Mouse (Mus musculus) limb, embryonic 14.5 days (tissue): ENCODE data around the gene Sfpq. TPM values are rescaled to one million over a fixed set of nuclear protein-coding genes. Genes with fewer than 3 reads are reported as not detected.
"Not testable (repeated sequence)": the region's sequence is repeated elsewhere in the genome, so short reads cannot be mapped to it uniquely, and the experiment has no call there.

Source experiments
- ATAC-seq: fragments of 200-750 bp; cut with Nextera tagmentation; 2 replicates; pipeline ENCODE4 v1.8.0; 2017; ENCODE audit warnings: low read depth, moderate number of reproducible peaks, moderate TSS enrichment; ENCODE audit not compliant: low FRiP score
- DNase-seq: peaks from one replicate; pipeline ENCODE4 v3.0.0-alpha.2; 2015; ENCODE audit warnings: low spot score
- H3K27ac ChIP-seq: fragments of 300-500 bp; sonication (generic); replicated peaks from 2 replicates; pipeline ENCODE4 v1.5.1; 2014; ENCODE audit warnings: low read depth, mild to moderate bottlenecking, low read length, moderate library complexity, mixed read lengths
- H3K27me3 ChIP-seq: fragments of 300-500 bp; sonication (generic); 2 replicates; pipeline ENCODE4 v1.6.1; 2014; ENCODE audit warnings: low read length, mixed read lengths; ENCODE audit not compliant: control insufficient read depth, insufficient read depth
- H3K36me3 ChIP-seq: fragments of 300-500 bp; sonication (generic); 2 replicates; pipeline ENCODE4 v1.6.1; 2014; ENCODE audit warnings: mild to moderate bottlenecking, low read length, moderate library complexity, mixed read lengths; ENCODE audit not compliant: control insufficient read depth, insufficient read depth
- H3K4me1 ChIP-seq: fragments of 300-500 bp; sonication (generic); 2 replicates; pipeline ENCODE4 v1.6.1; 2014; ENCODE audit warnings: antibody characterized with exemption, low read length, mixed read lengths; ENCODE audit not compliant: control insufficient read depth, insufficient read depth
- H3K4me2 ChIP-seq: fragments of 300-500 bp; sonication (generic); replicated peaks from 2 replicates; pipeline ENCODE4 v1.6.1; 2014; ENCODE audit warnings: low read depth, mild to moderate bottlenecking, low read length, moderate library complexity; ENCODE audit not compliant: severe bottlenecking
- H3K4me3 ChIP-seq: fragments of 300-500 bp; sonication (generic); replicated peaks from 2 replicates; pipeline ENCODE4 v1.5.1; 2014; ENCODE audit warnings: low read length
- H3K9ac ChIP-seq: fragments of 300-500 bp; sonication (generic); 2 replicates; pipeline ENCODE4 v1.6.1; 2014; ENCODE audit warnings: mild to moderate bottlenecking, low read depth, low read length, moderate library complexity; ENCODE audit not compliant: severe bottlenecking
- H3K9me3 ChIP-seq: fragments of 300-500 bp; sonication (generic); 2 replicates; pipeline ENCODE4 v1.6.1; 2016; ENCODE audit warnings: low read length; ENCODE audit not compliant: control insufficient read depth
- POLR2A ChIP-seq: fragments of 200-500 bp; IDR thresholded peaks from 2 replicates; pipeline ENCODE4 v1.8.0; 2012; ENCODE audit warnings: inconsistent platforms, mild to moderate bottlenecking, moderate library complexity, borderline replicate concordance; ENCODE audit not compliant: insufficient read depth, insufficient read length; ENCODE audit errors: extremely low read depth
- WGBS: fragments of 180-500 bp; shearing (Covaris S2); extraction: QIAGEN DNeasy Blood & Tissue Kit; methylation state at CpG from one replicate; pipeline ENCODE4 v1.1.7; 2014; 5-methylcytosine and 5-hydroxymethylcytosine counted together
- polyA plus RNA-seq, 2 experiments: library from polyadenylated mRNA; depleted of rRNA in 1 of 2; stranded (reverse) in 1 of 2; unstranded in 1 of 2; fragments of >200 nt; fragmentation: Nextera tagmentation in 1 of 2; extraction: Ambion mirVana in 1 of 2; gene quantifications; 2 replicates each; pipeline versions ENCODE4 v1.2.1 to v1.2.3; 2012 to 2014

Sfpq gene
- polyA plus RNA-seq, 2 experiments = 106 to 272 TPM

- 70% methylated on average over 3 of the region's 3 CpGs for WGBS
- no peak for TF ChIP-seq POLR2A
- Histone ChIP-seq H3K27ac (no peak overlapping the region), H3K4me1 (no peaks in the 10 kb centered on the region; the same call in 1 of the 2 replicates), H3K27me3 (no peaks in the 10 kb centered on the region), H3K36me3 (no peaks in the 10 kb centered on the region), H3K4me3 (no peak overlapping the region), H3K9ac (no peak overlapping the region), H3K4me2 (peak overlapping the region; percentile 51), H3K9me3 (no peaks in the 10 kb centered on the region)
- DNase-seq (no peak), ATAC-seq (no peak)
Measured at GRCm38 (mm10) chr4:127004384-127004783, 16.7 kb upstream of the Sfpq start.

GRCm38 (mm10) chr4:127005113-127005936 lies 15.8 kb upstream of the Sfpq start:
- TF ChIP-seq POLR2A = no peak
- no peaks in the 10 kb centered on the region for H3K9me3 ChIP-seq
- H3K36me3 ChIP-seq = no peaks in the 10 kb centered on the region
- 21% methylated on average over 23 of the region's 25 CpGs for WGBS
- H3K4me1 ChIP-seq = no peaks in the 10 kb centered on the region; the same call in 1 of the 2 replicates
- H3K27me3 ChIP-seq = no peaks in the 10 kb centered on the region
- DNase-seq (peak; percentile 48), ATAC-seq (peak; percentile 63)
- peak overlapping the region; percentile 53 for H3K9ac ChIP-seq
- H3K4me3 ChIP-seq = peak overlapping the region; percentile 33
- H3K4me2 ChIP-seq = peak overlapping the region; percentile 51
- H3K27ac ChIP-seq = no peak overlapping the region

- not testable (repeated sequence) for H3K9me3 ChIP-seq, H3K36me3 ChIP-seq, H3K27ac ChIP-seq, H3K27me3 ChIP-seq, H3K4me1 ChIP-seq
- Histone ChIP-seq H3K4me2 (peak overlapping the region; percentile 22), H3K9ac (0 out of 2 replicates have a peak overlapping the region, but pooled peaks have one; percentile 26), H3K4me3 (peak overlapping the region; percentile 26)
- DNase-seq (peak; percentile 90), ATAC-seq (peak; percentile 92)
- WGBS = 13% methylated on average over 14 of the region's 26 CpGs
Measured at GRCm38 (mm10) chr4:127015294-127015993, 5.7 kb upstream of the Sfpq start.

GRCm38 (mm10) chr4:127016366-127016765 lies 4.8 kb upstream of the Sfpq start:
- no peak overlapping the region for H3K9ac ChIP-seq
- H3K4me2 ChIP-seq = no peak overlapping the region
- DNase-seq = no peak
- H3K4me1 ChIP-seq = 0 out of 2 replicates have a peak, but pooled peaks cover 3% of the 10 kb centered on the region
- no peak overlapping the region for H3K27ac ChIP-seq
- H3K4me3 ChIP-seq = no peak overlapping the region
- H3K9me3 ChIP-seq = no peaks in the 10 kb centered on the region
- WGBS = 89% methylated on average over 4 of the region's 4 CpGs
- no peak for ATAC-seq
- no peaks in the 10 kb centered on the region for H3K27me3 ChIP-seq
- no peaks in the 10 kb centered on the region for H3K36me3 ChIP-seq
- TF ChIP-seq POLR2A = no peak

- Histone ChIP-seq H3K9ac (no peak overlapping the region), H3K27me3 (no peaks in the 10 kb centered on the region), H3K27ac (no peak overlapping the region; the same call in 1 of the 2 replicates), H3K4me2 (peak overlapping the region; percentile 50), H3K4me3 (peak overlapping the region; percentile 100), H3K36me3 (peaks cover 34% of the 10 kb centered on the region), H3K9me3 (no peaks in the 10 kb centered on the region), H3K4me1 (peaks cover 17% of the 10 kb centered on the region)
- TF ChIP-seq POLR2A = no peak
- no peak for DNase-seq
- WGBS = 9% methylated on average over 13 of the region's 13 CpGs
- ATAC-seq = no peak
Measured at GRCm38 (mm10) chr4:127020411-127021150, 543 bp upstream of the Sfpq start.
